Mouse (Mus musculus): Measurements from ENCODE around the gene Zfp217.
A peak's percentile ranks its signal among the peaks of the same experiment; 100 is the strongest.

DNA sequence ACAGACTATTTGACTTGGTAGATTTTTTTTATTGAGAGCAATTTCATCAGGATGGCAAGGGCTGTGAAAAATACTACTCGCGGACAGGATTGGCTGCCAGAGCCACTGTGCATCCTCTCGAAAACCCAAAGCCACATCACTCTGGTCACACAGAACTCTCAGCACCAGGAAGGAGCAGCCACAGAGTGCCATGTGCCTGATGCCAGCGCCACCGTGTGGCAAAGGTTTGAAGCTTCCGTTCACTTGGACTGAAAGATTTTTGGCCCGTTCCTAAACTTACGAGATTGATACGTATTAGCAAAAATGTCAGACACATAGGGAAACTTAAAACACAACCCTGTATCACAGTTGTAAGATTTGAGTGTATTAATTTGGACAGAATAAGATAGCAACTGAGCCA, 44.1 kb downstream of the Zfp217 start:
- peak; percentile 57; the same call in 1 of the 2 replicates for TF ChIP-seq CTCF (IDR thresholded peaks at IDR 0.05; ENCODE audit: borderline replicate concordance, insufficient read depth, low read depth, low read length)
- no peak for TF ChIP-seq POLR2A (IDR thresholded peaks at IDR 0.05; ENCODE audit: borderline replicate concordance, insufficient read depth, low read length)
